Mouse (Mus musculus) heart, adult 9 months (tissue): ENCODE measurements around the gene Gm38431.

Experiments
- DNase-seq, 2 experiments: peaks; one replicate each; pipeline ENCODE4 v3.0.0; 2022; ENCODE audit warnings: low spot score in 2 of 2

The Gm38431 gene

DNA sequence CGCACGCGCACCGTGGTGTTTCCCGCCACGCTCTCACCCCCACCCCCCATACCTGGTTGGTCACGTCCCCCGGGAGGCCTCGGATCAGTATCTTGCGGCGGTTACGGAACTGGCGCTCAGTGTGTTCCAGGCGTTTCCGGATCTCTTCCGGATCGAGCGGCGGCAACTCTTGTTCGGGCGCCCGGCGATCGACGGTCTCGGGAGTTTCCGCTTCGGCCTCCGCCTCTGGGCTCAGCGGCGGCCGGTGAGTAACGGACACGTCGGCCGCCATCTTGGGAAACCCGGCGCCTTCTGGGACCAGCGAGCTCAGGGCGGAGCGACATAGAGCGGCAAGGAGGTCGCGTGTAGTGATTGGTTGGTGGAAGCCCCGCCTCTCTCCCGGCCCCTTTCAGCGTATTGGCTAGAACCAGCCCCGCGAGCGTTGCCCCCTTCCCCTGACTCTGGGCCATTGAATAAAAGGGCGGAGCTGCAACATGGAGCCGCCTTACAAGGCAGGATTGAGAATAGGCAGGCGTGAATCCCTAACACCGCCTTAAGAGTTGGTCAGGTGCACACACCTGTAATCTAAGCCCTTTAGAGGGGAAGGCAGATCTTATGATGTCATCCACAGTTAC, at the start of gene Gm38431, which contains the start of gene Raver1:
TSS of gene Gm38431 (minus strand) at position 291 of the 614 bp plus-strand sequence.
TSS of gene Raver1 (minus strand) at position 302 of the 614 bp plus-strand sequence.
- DNase-seq = peak; percentile 97 to 98

DNA sequence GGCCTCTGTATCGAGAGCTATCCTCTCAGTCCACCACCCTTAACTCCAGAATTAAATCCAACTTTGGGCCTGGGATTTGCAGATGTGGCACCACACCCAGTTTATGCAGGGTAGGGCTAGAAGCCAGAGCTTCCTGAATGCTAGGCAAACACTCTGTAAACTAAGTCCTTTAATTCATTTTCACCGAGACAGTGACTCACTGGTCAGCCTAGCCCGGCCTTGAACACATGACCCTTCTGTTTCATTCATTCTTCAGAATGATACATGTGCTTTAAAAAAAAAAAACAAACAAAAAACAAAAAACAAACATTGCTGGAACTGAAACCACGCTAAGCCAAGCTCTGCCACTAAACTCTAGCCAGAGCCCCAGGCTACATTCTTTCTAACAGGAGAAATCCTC, 46.6 kb upstream of the Gm38431 start:
- DNase-seq = no peak

- no peak for DNase-seq
Measured at GRCm38 (mm10) chr9:21137229-21137628, 45.4 kb upstream of the Gm38431 start.

DNA sequence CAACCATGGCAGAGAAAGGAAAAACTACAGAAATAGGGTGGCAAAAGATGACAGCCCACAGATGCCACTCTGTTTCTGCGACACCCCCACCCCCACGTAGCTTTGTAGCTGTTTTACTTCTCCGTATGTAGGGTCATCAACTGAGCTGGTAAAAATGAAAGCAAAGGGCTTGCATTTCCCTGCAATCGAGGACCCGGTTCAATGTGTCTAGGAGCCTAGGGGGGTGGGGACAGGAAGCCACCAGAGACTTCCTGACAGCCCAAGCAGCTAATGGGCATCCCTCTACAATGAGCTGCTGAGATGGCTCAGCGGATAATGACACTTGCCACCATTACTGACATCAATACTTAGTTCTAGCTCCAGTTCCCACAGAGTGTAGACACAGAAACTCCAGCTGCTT, 44.6 kb upstream of the Gm38431 start:
- no peak for DNase-seq

DNA sequence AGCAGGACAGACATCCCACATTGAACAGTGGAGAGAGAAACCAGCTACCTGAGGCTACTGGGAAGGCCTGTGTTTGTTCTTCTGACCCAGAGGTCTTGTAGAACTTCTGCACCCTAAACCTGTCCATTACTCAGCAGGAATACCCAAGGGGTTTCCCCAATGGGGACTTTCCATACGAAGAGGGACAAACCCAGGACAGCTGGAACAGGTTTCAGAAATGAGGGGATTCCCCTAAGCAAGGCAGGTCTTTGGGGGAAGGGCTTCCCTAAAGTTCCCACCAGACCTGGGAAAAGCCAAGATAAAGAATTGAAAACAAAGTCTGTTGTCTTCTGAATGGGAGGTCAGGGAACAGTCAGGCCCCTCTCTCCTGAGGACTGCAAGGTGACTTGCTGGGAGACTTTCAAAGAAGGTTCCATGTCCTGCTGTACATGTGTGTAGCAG, 44.2 kb upstream of the Gm38431 start:
- DNase-seq = no peak

GRCm38 (mm10) chr9:21135329-21135890, 43.6 kb upstream of the Gm38431 start:
- DNase-seq = no peak

- DNase-seq = peak; percentile 86 to 87
Measured at GRCm38 (mm10) chr9:21134595-21135328, 43.0 kb upstream of the Gm38431 start.

GRCm38 (mm10) chr9:21133064-21133707, 41.4 kb upstream of the Gm38431 start:
- no peak for DNase-seq

DNA sequence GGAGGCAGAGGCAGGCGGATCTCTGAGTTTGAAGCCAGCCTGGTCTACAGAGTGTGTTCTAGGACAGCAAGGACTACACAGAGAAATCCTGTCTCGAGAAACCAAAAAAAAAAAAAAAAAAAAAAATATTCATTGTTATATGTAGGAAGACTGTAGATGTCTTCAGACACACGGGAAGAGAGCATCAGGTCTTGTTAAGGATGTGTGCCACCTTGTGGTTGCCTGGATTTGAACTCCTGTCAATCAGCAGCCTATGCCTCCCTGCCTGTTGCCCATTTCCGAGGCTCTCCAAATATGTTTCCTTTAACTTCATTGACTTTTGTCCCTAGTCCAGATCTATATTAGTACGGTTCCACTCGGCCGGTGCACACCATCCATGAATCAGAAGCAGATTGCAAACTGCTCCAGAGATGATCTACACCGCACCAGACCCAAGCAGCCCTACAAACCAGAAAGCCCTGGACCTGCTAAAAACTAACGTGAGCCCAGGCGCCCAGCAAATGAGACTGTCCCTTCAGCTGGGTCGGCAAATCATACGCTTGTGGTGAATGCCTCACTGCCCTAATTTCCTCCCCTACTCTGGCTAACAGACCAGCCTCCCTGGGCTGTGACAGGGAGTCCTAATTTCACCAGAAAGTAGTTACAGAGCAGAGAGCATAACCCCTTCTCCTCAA, 40.4 kb upstream of the Gm38431 start:
- DNase-seq = no peak

- DNase-seq = peak; percentile 96 to 98
Measured at GRCm38 (mm10) chr9:21131059-21131956, 39.5 kb upstream of the Gm38431 start, which contains the start of gene Tyk2. Tyk2 (minus strand) TSS chr9:21131243.

- DNase-seq = no peak
Measured at GRCm38 (mm10) chr9:21126259-21126627, 34.4 kb upstream of the Gm38431 start.

- no peak for DNase-seq
Measured at GRCm38 (mm10) chr9:21125502-21126258, 33.9 kb upstream of the Gm38431 start.

DNA sequence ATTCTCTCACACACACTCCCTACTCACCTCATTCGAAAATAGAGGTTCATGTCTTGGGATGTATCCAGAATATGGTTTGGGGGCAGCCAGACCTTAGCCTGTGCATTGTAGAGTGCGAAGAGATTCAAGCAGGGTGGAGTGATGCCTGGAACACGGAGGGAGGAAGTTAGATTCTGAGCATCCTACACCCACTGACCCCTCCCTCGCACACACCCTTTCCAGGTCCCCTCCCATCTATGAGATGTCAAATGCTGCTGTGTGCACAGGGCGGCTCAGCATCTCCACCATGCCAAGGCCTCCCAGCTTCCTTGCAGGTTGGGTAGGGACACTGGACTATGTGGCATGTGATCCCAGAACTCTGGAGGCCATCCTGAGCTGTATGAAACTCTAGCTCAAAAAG, 33.0 kb upstream of the Gm38431 start:
- no peak for DNase-seq

GRCm38 (mm10) chr9:21121483-21121882, 29.7 kb upstream of the Gm38431 start:
- no peak for DNase-seq

- DNase-seq = no peak
Measured at GRCm38 (mm10) chr9:21117073-21117472, 25.3 kb upstream of the Gm38431 start.

GRCm38 (mm10) chr9:21115105-21115504, 23.3 kb upstream of the Gm38431 start:
- no peak for DNase-seq

GRCm38 (mm10) chr9:21114190-21114589, 22.4 kb upstream of the Gm38431 start:
- DNase-seq = no peak

DNA sequence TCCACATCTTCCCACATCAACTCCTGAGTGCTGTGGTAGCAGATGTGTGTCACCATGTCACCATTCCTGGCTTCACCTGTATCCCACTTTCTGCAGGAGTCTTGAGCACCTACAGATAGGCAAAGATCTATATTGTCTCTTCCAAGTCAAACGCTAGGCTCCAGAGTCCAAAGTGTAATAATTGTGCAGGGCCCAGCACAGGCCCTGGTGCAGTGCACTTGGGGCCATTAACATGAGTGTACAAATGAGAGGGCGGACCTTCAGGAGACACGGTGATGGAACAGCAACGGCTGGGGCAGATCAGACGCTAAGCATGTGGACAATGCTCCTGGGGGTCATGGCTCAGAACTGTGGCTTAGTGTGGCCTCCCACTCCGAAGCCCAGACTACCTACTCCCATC, 22.0 kb upstream of the Gm38431 start:
- no peak for DNase-seq

DNA sequence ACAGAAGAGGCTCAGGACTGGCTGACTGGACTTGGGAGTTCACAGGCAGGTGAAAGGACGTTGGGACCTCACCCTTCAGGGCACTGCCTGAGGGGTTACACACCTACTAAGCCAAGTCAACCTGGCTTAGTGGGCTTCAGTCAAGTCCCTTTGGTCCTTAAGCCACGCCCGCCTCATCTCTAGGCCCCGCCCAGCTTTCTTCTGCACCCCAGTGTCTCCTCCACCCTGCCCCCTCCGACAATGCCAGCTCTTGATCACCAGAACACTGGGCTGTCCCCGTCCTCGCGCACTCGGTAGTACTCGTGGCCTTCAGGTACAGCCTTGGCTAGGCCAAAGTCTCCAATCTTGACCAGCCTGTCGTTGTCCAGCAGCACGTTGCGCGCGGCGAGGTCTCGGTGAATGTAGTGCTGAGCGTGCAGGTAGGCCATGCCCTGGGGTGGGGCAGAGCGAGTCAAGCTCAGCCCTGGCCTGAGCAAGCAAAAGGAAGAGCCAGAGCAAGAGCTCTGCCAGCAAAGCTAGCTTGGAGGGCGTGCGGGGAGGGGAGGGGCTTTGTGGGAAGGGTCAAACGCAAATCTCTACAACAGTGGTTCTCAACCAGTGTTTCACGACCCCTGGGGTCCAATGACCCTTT, 15.9 kb upstream of the Gm38431 start:
- DNase-seq = no peak
